Mouse (Mus musculus) midbrain, postnatal 0 days (tissue): ENCODE measurements at regions not wholly inside any gene's neighbourhood (a gene's known extent, or its start where the extent isn't known, plus 50 kb on each side); places are given as distances from the start of the nearest gene placed in this dataset.

Experiments used
- ATAC-seq: fragments of 200-750 bp; cut with Nextera tagmentation; 2 replicates; pipeline ENCODE4 v1.8.0; 2017; ENCODE audit warnings: moderate number of reproducible peaks, mild to moderate bottlenecking, moderate TSS enrichment, moderate library complexity; ENCODE audit not compliant: low FRiP score
- DNase-seq: peaks from one replicate; pipeline ENCODE4 v3.0.0-alpha.2; 2015; ENCODE audit warnings: low spot score
- H3K27ac ChIP-seq: fragments of 300-500 bp; sonication (generic); 2 replicates; pipeline ENCODE4 v1.5.1; 2014; ENCODE audit warnings: low read depth, mild to moderate bottlenecking, low read length, mixed read lengths
- H3K27me3 ChIP-seq: fragments of 300-500 bp; sonication (generic); 2 replicates; pipeline ENCODE4 v1.6.1; 2014; ENCODE audit warnings: low read length, control low read depth, mixed read lengths; ENCODE audit not compliant: insufficient read depth
- H3K36me3 ChIP-seq: fragments of 300-500 bp; sonication (generic); 2 replicates; pipeline ENCODE4 v1.6.1; 2014; ENCODE audit warnings: low read length, control low read depth, mixed read lengths; ENCODE audit not compliant: insufficient read depth
- H3K4me1 ChIP-seq: fragments of 300-500 bp; sonication (generic); 2 replicates; pipeline ENCODE4 v1.6.1; 2014; ENCODE audit warnings: mild to moderate bottlenecking, control low read depth, antibody characterized with exemption, low read length, mixed read lengths; ENCODE audit not compliant: insufficient read depth
- H3K4me2 ChIP-seq: fragments of 300-500 bp; sonication (generic); 2 replicates; pipeline ENCODE4 v1.6.1; 2014; ENCODE audit warnings: low read depth, mild to moderate bottlenecking, low read length, mixed read lengths; ENCODE audit not compliant: poor library complexity, severe bottlenecking
- H3K4me3 ChIP-seq: fragments of 300-500 bp; sonication (generic); 2 replicates; pipeline ENCODE4 v1.5.1; 2014; ENCODE audit warnings: low read depth, mild to moderate bottlenecking, low read length, moderate library complexity
- H3K9ac ChIP-seq: fragments of 300-500 bp; sonication (generic); replicated peaks from 2 replicates; pipeline ENCODE4 v1.6.1; 2014; ENCODE audit warnings: mild to moderate bottlenecking, low read length, moderate library complexity, mixed read lengths; ENCODE audit not compliant: poor library complexity, severe bottlenecking
- H3K9me3 ChIP-seq: fragments of 300-500 bp; sonication (generic); 2 replicates; pipeline ENCODE4 v1.6.1; 2016; ENCODE audit warnings: low read length, control low read depth
- CTCF ChIP-seq: IDR thresholded peaks from 2 replicates; pipeline ENCODE4 v1.5.1; 2016; ENCODE audit warnings: antibody characterized with exemption, mild to moderate bottlenecking
- WGBS: fragments of 180-500 bp; shearing (Covaris S2); extraction: QIAGEN DNeasy Blood & Tissue Kit; methylation state at CpG from one replicate; pipeline ENCODE4 v1.1.7; 2014; 5-methylcytosine and 5-hydroxymethylcytosine counted together

- Histone ChIP-seq H3K27me3 (no peaks in the 10 kb centered on the region), H3K4me3 (no peak overlapping the region), H3K4me2 (no peak overlapping the region), H3K9me3 (no peaks in the 10 kb centered on the region), H3K9ac (no peak overlapping the region), H3K36me3 (no peaks in the 10 kb centered on the region), H3K4me1 (no peaks in the 10 kb centered on the region), H3K27ac (no peak overlapping the region)
- 61% methylated on average over 6 of the region's 6 CpGs for WGBS
- DNase-seq (no peak), ATAC-seq (no peak)
- no peak for TF ChIP-seq CTCF
Measured at GRCm38 (mm10) chr13:44339061-44339741, 390.1 kb upstream of the Jarid2 start.

- H3K36me3 ChIP-seq: no peaks in the 10 kb centered on the region
- no peaks in the 10 kb centered on the region for H3K9me3 ChIP-seq
- TF ChIP-seq CTCF: no peak
- ATAC-seq (no peak), DNase-seq (no peak)
- 35% methylated on average over 6 of the region's 6 CpGs for WGBS
- H3K4me2 ChIP-seq: no peak overlapping the region
- no peaks in the 10 kb centered on the region for H3K4me1 ChIP-seq
- H3K4me3 ChIP-seq: no peak overlapping the region
- H3K9ac ChIP-seq: no peak overlapping the region
- no peak overlapping the region for H3K27ac ChIP-seq
- H3K27me3 ChIP-seq: no peaks in the 10 kb centered on the region
Measured at GRCm38 (mm10) chr13:44345094-44345493, 384.2 kb upstream of the Jarid2 start.

GRCm38 (mm10) chr13:44346636-44347035, 382.6 kb upstream of the Jarid2 start:
- H3K9ac ChIP-seq: no peak overlapping the region
- no peak for TF ChIP-seq CTCF
- H3K27me3 ChIP-seq: no peaks in the 10 kb centered on the region
- no peak overlapping the region for H3K4me3 ChIP-seq
- DNase-seq: no peak
- H3K4me1 ChIP-seq: no peaks in the 10 kb centered on the region
- no peaks in the 10 kb centered on the region for H3K36me3 ChIP-seq
- no peak overlapping the region for H3K4me2 ChIP-seq
- no peak for ATAC-seq
- no peak overlapping the region for H3K27ac ChIP-seq
- no peaks in the 10 kb centered on the region for H3K9me3 ChIP-seq
- WGBS: 68% methylated on average over 4 of the region's 4 CpGs

GRCm38 (mm10) chr13:44347662-44348061, 381.6 kb upstream of the Jarid2 start:
- no peak for DNase-seq
- ATAC-seq: no peak
- Histone ChIP-seq H3K9ac (no peak overlapping the region), H3K9me3 (no peaks in the 10 kb centered on the region), H3K4me3 (no peak overlapping the region), H3K27me3 (no peaks in the 10 kb centered on the region), H3K4me2 (no peak overlapping the region), H3K27ac (no peak overlapping the region), H3K4me1 (no peaks in the 10 kb centered on the region), H3K36me3 (no peaks in the 10 kb centered on the region)
- WGBS: 63% methylated on average over 9 of the region's 9 CpGs
- no peak for TF ChIP-seq CTCF

- no peak overlapping the region for H3K27ac ChIP-seq
- WGBS: 48% methylated on average over 9 of the region's 9 CpGs
- no peak overlapping the region for H3K9ac ChIP-seq
- no peaks in the 10 kb centered on the region; the same call in 1 of the 2 replicates for H3K4me1 ChIP-seq
- TF ChIP-seq CTCF: no peak
- H3K27me3 ChIP-seq: no peaks in the 10 kb centered on the region
- no peak overlapping the region for H3K4me3 ChIP-seq
- ATAC-seq: no peak
- H3K4me2 ChIP-seq: no peak overlapping the region
- peak; percentile 62 for DNase-seq
- no peaks in the 10 kb centered on the region for H3K36me3 ChIP-seq
- no peaks in the 10 kb centered on the region for H3K9me3 ChIP-seq
Measured at GRCm38 (mm10) chr13:44353899-44354298, 375.4 kb upstream of the Jarid2 start.

GRCm38 (mm10) chr13:44355771-44356221, 373.5 kb upstream of the Jarid2 start:
- Histone ChIP-seq H3K4me1 (peaks cover 4% of the 10 kb centered on the region; the same call in 1 of the 2 replicates), H3K9ac (no peak overlapping the region), H3K4me2 (no peak overlapping the region), H3K36me3 (no peaks in the 10 kb centered on the region), H3K27me3 (no peaks in the 10 kb centered on the region), H3K9me3 (no peaks in the 10 kb centered on the region), H3K27ac (no peak overlapping the region), H3K4me3 (no peak overlapping the region)
- ATAC-seq (no peak), DNase-seq (no peak)
- 72% methylated on average over 12 of the region's 12 CpGs for WGBS
- TF ChIP-seq CTCF: no peak
